Mouse (Mus musculus) R1 (cell line): ENCODE measurements around the gene Cenpo.

Source experiments
- DNase-seq: peaks from one replicate; pipeline ENCODE4 v3.0.0-alpha.2; 2018; ENCODE audit warnings: low read depth, low spot score

Gene Cenpo

DNA sequence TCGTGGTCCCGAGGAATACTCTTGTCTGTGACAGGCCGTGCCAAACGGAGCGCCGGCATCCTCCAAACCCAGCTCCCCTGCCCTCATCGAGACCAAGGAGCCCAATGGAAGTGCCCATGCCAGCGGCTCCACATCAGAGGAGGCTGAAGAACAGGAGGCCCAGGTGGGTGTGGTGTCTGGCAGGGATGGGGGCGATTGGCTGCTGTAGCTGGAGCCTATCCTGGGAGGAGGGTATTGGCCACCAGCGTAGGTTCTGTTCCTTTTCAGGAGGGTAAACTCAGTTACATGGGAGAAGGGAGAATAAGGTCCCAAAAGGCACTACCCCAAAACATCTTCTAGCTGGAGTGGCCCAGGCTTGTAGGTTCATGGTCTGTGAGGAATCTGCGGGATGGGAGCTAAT is 34.8 kb downstream of the Cenpo start:
- no peak for DNase-seq

- DNase-seq, result no peak
These were observed 35.4 kb downstream of the Cenpo start for GRCm38 (mm10) chr12:4198702-4199101.

DNA sequence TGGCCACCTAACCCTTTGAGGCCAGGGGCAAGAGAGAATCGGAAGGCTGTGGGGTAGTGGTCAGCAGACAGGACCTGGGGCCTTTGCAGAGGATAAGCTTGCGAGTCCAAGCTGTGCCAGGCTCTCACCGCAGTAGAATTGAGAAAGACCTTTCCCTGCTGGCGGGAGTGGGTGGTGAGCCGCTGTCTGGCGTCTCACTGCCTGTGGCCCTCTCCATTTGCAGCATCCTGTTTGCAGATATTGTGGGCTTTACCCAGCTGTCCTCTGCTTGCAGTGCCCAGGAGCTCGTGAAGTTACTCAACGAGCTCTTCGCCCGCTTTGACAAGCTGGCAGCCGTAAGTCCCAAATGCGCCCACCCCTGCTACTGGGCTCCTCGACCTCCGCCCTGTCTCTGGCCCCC is 39.5 kb downstream of the Cenpo start:
- DNase-seq, result no peak

GRCm38 (mm10) chr12:4193025-4193740 is 40.9 kb downstream of the Cenpo start:
- DNase-seq, result no peak

DNA sequence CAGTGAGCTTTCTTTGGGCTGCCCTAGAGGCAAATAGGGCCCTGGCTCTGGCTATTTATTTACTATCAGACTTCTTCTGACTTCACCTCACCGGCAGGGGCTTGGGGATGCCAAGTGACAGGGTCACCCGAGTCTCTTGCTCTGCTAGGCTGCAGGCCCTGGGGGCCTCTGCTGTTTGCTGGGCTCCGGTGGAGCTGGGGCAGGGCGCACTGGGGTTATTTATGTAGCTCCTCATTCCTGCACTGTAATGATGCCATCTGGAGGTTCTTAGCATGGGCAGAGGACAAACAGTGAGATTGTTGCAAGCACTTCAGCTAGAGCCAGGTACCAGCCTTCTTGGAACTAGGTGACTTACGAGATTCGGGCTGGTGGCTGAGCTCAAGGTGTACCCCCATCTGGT is 41.6 kb downstream of the Cenpo start:
- DNase-seq, result no peak

GRCm38 (mm10) chr12:4189060-4189447 is 45.0 kb downstream of the Cenpo start:
- DNase-seq, result peak; percentile 76

DNA sequence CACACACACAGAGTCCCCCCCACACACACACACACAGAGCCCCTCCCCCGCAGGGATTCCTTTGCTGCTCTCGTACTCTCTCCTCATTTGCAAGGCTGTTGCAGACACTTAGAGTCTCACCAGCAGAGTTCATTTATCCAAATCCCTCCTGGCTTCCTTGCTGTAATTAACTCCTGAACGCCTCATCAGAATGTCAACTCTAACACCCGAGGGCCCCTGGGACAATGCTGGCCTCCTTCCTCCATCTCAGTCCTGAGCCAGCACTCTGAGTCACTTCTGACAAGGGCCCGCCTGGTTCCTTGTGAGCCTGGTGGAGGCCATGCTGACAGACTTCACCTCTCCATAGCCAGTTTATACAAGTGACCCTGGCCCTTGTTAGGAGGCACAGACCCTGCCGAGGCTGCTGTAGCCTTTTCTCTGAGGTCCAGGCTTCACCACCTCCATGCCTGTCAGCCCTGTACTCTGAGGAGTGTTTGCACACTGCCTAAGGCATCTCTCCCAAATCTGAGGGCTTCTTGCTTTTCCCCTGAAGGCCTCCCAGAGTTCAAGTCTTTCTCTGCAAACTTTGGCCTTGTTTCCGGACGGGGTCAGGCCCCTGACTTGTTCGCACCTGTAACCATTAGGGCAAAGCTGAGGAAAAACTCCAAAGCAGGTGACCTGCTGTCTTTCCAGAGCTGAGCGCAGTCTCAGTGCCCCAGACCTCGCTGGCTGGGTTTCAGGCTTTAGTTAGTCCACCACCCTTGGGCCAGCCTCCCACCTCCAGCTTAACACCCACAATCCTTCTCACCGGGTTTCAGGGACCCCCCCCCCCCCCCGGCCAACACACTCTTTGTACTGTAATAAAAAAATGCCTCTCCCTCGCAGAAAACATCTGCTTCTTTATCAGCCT is 45.7 kb downstream of the Cenpo start:
- DNase-seq, result no peak

DNA sequence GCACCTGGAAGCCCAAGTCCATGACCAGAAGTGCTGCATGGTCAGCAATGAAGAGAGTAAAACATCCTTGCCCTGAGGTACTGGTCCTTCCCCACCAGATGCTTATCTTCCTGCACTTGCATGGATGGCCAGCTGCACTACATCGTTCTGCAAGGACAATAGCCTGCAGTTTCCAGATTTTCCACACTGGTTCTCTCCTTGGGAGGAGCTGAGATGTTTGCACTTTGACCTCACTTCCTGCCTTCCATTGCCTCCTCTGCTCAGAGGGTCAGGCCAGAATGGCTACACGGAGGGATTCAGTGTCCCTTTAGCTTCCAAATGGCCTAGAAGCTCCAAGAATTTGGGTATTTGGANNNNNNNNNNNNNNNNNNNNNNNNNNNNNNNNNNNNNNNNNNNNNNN is 49.4 kb downstream of the Cenpo start:
- DNase-seq, result no peak

GRCm38 (mm10) chr12:4180507-4180906 is 53.6 kb downstream of the Cenpo start:
- peak; percentile 78 for DNase-seq

DNA sequence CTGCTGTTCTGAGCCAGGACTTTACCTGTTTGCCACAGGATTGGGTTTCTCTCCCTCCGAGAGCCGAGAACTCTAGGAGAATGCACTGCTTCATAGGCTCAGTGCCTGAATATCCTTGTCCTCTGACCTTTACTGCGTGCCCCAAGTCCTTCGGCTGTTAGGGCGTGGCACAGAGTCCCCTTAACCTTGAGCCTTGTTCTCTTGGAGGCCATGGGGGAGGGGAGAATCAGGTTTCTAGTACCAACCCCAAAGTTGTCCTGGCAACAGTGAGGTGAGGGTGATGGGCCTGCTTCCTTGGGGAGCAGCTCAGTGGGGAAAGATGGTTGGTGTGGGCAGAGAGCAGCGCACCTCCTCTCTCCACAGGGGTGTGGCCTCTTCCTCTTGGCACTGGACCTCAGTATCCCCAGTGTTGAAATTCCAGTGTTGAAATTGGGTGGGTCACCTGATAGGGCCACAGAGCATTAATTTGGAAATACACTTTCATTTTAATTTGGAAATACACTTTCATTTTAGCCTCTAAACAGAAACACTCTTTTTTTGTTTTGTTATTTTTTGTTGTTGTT is 54.3 kb downstream of the Cenpo start:
- DNase-seq, result peak; percentile 79

DNA sequence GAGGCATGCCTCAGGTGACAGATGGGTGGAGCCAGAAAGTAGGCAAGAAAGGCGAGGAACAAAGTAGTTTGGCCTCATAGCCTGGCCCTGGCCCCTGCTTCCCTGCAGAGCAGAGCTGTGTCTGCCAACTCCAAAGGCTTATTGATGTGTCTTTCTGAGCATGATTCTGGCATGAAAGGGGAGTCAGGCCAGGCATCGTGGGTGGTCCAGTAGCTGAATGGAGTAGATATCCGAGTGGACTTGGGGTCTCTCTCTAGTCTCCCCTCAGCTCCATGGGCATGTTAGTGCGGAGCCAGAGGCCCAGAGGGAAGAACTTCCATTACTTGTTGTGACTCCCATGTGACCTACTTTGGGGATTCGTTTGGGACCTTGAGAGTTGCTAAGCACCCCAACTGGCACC is 55.3 kb downstream of the Cenpo start:
- DNase-seq, result no peak

- DNase-seq, result no peak
These were observed 60.8 kb downstream of the Cenpo start for GRCm38 (mm10) chr12:4173108-4173790.

GRCm38 (mm10) chr12:4169622-4170021 is 64.5 kb downstream of the Cenpo start:
- DNase-seq, result no peak

DNA sequence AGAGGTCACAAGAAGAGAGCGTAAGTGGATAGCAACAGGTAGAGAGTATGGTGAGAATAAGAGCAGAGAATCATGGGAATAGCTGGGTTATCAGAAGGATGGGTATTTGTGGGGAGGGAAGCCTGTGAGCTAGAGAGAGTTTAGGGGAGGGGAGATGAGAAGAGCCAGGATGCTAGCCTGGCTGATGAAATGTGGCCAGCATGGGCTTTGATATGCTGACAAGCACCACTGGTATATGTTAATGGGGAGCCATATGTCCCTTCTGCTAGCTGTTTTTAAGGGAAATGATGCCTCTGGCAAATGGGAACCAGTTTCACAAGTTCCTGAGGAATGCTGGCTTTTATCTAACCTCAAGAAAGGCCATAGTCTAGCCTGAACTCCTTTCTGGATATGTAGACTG is 65.0 kb downstream of the Cenpo start:
- no peak for DNase-seq

GRCm38 (mm10) chr12:4166970-4167369 is 67.1 kb downstream of the Cenpo start:
- DNase-seq, result no peak

DNA sequence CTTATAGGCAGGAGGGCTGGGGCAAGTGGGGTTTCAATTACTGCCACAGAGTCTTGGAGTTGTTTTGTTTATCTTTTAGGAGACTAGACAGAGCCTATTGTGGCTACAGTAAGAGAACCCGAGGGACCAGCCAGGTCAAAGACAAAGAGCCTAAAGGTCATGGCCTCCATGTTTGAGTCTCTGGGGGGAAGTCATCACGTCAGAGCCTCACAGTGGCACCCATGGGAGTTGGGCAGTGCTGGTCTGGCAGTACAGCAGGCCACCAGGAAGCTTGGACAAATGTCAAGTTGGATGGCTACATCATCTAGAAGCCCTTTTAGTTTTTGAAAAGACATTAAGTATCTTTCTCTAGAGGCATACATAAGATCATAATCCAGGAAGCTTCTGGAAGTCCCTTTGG is 71.2 kb downstream of the Cenpo start:
- DNase-seq, result no peak

GRCm38 (mm10) chr12:4160322-4160721 is 73.8 kb downstream of the Cenpo start:
- DNase-seq, result peak; percentile 64

- DNase-seq, result no peak
These were observed 75.0 kb downstream of the Cenpo start for GRCm38 (mm10) chr12:4158868-4159632.

DNA sequence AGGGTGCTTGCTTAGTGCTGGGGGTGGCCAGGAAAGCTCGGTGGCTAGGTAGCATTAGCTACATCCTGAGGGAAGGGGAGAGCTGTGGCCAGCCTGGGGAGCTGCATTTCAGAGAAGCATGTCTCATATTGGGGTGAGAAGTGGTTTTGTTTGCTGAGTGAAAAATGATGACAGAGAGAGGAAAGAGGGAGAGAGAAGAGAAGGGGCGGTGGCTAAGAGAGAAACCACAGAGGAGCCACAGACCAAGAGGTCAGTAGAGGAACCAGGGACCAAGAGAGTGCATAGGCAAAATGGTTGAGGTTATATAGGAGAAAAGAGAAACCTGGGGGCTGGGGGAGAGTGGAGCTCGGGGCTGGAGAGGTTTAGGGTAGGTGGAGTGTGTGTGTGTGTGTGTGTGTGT is 75.9 kb downstream of the Cenpo start:
- DNase-seq, result no peak

- no peak for DNase-seq
These were observed 76.6 kb downstream of the Cenpo start for GRCm38 (mm10) chr12:4157466-4157865.

DNA sequence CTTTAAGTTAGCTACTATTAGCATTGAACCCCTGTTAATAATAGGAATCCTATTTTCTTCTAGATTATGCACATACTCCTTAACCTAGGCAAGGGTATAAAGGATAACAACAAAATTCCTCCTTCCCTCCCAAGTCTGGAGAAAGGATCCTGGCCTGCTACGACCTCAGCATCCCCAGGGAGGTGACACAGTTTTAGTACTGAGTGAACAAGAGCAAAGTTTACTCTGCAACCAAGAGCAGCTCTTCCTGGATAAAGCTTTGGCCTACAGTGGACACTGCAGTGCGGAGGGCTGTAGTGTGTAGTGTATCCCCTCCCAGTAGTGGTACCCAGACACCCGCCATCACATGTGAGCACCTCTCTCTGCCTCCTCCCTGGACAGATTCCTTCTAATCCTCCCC is 82.1 kb downstream of the Cenpo start:
- DNase-seq, result no peak
